Mouse (Mus musculus) right cerebral cortex, postnatal 14 days (tissue): ENCODE data around the gene Epb41.

Experiments
- DNase-seq: peaks from one replicate; pipeline ENCODE4 v3.0.0; 2022

Gene Epb41

GRCm38 (mm10) chr4:132074077-132074932, 816 bp downstream of the Epb41 start, which contains the start of gene Gm10300:
Gm10300 (plus strand) TSS chr4:132074697.
- no peak for DNase-seq

- DNase-seq = no peak
Measured at GRCm38 (mm10) chr4:132072946-132073345, 2.2 kb downstream of the Epb41 start.

- no peak for DNase-seq
Measured at GRCm38 (mm10) chr4:132072156-132072555, 3.0 kb downstream of the Epb41 start.

GRCm38 (mm10) chr4:132071674-132072073, 3.4 kb downstream of the Epb41 start:
- DNase-seq = no peak

GRCm38 (mm10) chr4:132067938-132068235, 7.2 kb downstream of the Epb41 start:
- no peak for DNase-seq

- DNase-seq = no peak
Measured at GRCm38 (mm10) chr4:132067112-132067937, 7.8 kb downstream of the Epb41 start.

- DNase-seq = no peak
Measured at GRCm38 (mm10) chr4:132066101-132066773, 8.9 kb downstream of the Epb41 start.

GRCm38 (mm10) chr4:132065578-132065977, 9.5 kb downstream of the Epb41 start:
- no peak for DNase-seq

GRCm38 (mm10) chr4:132064550-132064949, 10.6 kb downstream of the Epb41 start:
- DNase-seq = no peak

GRCm38 (mm10) chr4:132062934-132063884, 11.9 kb downstream of the Epb41 start:
- no peak for DNase-seq

GRCm38 (mm10) chr4:132062289-132062688, 12.8 kb downstream of the Epb41 start:
- DNase-seq = no peak

- DNase-seq = no peak
Measured at GRCm38 (mm10) chr4:132060040-132060832, 14.9 kb downstream of the Epb41 start.

- no peak for DNase-seq
Measured at GRCm38 (mm10) chr4:132059541-132059940, 15.6 kb downstream of the Epb41 start.

GRCm38 (mm10) chr4:132057311-132057710, 17.8 kb downstream of the Epb41 start:
- no peak for DNase-seq

- DNase-seq = no peak
Measured at GRCm38 (mm10) chr4:132051321-132052275, 23.5 kb downstream of the Epb41 start.

GRCm38 (mm10) chr4:132049549-132050200, 25.4 kb downstream of the Epb41 start:
- no peak for DNase-seq

- DNase-seq = peak; percentile 85
Measured at GRCm38 (mm10) chr4:132048995-132049404, 26.1 kb downstream of the Epb41 start.

- DNase-seq = peak; percentile 23
Measured at GRCm38 (mm10) chr4:132048011-132048991, 26.8 kb downstream of the Epb41 start.
